Mouse (Mus musculus): ENCODE data around the gene Slc25a21.

The Slc25a21 gene

GRCm38 (mm10) chr12:57184401-57185147, 12.7 kb downstream of the Slc25a21 start:
- DNase-seq (ENCODE audit: low read depth, low spot score), result no peak

GRCm38 (mm10) chr12:57179465-57180188, 17.6 kb downstream of the Slc25a21 start:
- no peak for DNase-seq (ENCODE audit: low read depth, low spot score)

- DNase-seq (ENCODE audit: low read depth, low spot score), result no peak
Measured at GRCm38 (mm10) chr12:57178818-57179217, 18.5 kb downstream of the Slc25a21 start.

GRCm38 (mm10) chr12:57163294-57163693, 34.0 kb downstream of the Slc25a21 start:
- no peak for DNase-seq (ENCODE audit: low read depth, low spot score)

GRCm38 (mm10) chr12:57162840-57163239, 34.4 kb downstream of the Slc25a21 start:
- DNase-seq (ENCODE audit: low read depth, low spot score), result no peak

GRCm38 (mm10) chr12:57159904-57160303, 37.4 kb downstream of the Slc25a21 start:
- no peak for DNase-seq (ENCODE audit: low read depth, low spot score)

- DNase-seq (ENCODE audit: low read depth, low spot score), result no peak
Measured at GRCm38 (mm10) chr12:57158266-57158665, 39.0 kb downstream of the Slc25a21 start.

- no peak for DNase-seq (ENCODE audit: low read depth, low spot score)
Measured at GRCm38 (mm10) chr12:57138937-57139336, 58.3 kb downstream of the Slc25a21 start.

GRCm38 (mm10) chr12:57137809-57138208, 59.5 kb downstream of the Slc25a21 start:
- no peak for DNase-seq (ENCODE audit: low read depth, low spot score)

- DNase-seq (ENCODE audit: low read depth, low spot score), result no peak
Measured at GRCm38 (mm10) chr12:57118602-57119001, 78.7 kb downstream of the Slc25a21 start.

GRCm38 (mm10) chr12:57115516-57115915, 81.8 kb downstream of the Slc25a21 start:
- DNase-seq (ENCODE audit: low read depth, low spot score), result no peak

GRCm38 (mm10) chr12:57109363-57109762, 87.9 kb downstream of the Slc25a21 start:
- no peak for DNase-seq (ENCODE audit: low read depth, low spot score)

GRCm38 (mm10) chr12:57102322-57102721, 95.0 kb downstream of the Slc25a21 start:
- DNase-seq (ENCODE audit: low read depth, low spot score), result no peak

GRCm38 (mm10) chr12:57100549-57100948, 96.7 kb downstream of the Slc25a21 start:
- DNase-seq (ENCODE audit: low read depth, low spot score), result no peak

GRCm38 (mm10) chr12:57099066-57099465, 98.2 kb downstream of the Slc25a21 start:
- DNase-seq (ENCODE audit: low read depth, low spot score), result no peak

- DNase-seq (ENCODE audit: low read depth, low spot score), result no peak
Measured at GRCm38 (mm10) chr12:57098371-57098770, 98.9 kb downstream of the Slc25a21 start.

GRCm38 (mm10) chr12:57093107-57093506, 104.2 kb downstream of the Slc25a21 start:
- no peak for DNase-seq (ENCODE audit: low read depth, low spot score)

- DNase-seq (ENCODE audit: low read depth, low spot score), result no peak
Measured at GRCm38 (mm10) chr12:57084519-57084918, 112.8 kb downstream of the Slc25a21 start.

GRCm38 (mm10) chr12:57083533-57083932, 113.7 kb downstream of the Slc25a21 start:
- DNase-seq (ENCODE audit: low read depth, low spot score), result no peak

- DNase-seq (ENCODE audit: low read depth, low spot score), result no peak
Measured at GRCm38 (mm10) chr12:57076606-57077005, 120.7 kb downstream of the Slc25a21 start.

- DNase-seq (ENCODE audit: low read depth, low spot score), result no peak
Measured at GRCm38 (mm10) chr12:57072616-57073015, 124.7 kb downstream of the Slc25a21 start.

GRCm38 (mm10) chr12:57068607-57069006, 128.7 kb downstream of the Slc25a21 start:
- no peak for DNase-seq (ENCODE audit: low read depth, low spot score)

GRCm38 (mm10) chr12:57019737-57020136, 177.5 kb downstream of the Slc25a21 start:
- DNase-seq (ENCODE audit: low read depth, low spot score), result no peak

All from A20 (cell line).